ENCODE assay signal across 16 mouse cellular contexts in genomic region chr7:143033581-143033980, GRCm38 (mm10). TPM values are rescaled to one million over a fixed set of nuclear protein-coding genes. Genes with fewer than 3 reads are reported as not detected.
DNase-seq lines count a peak whose midpoint lies in the region; ATAC-seq lines count a peak whose summit lies in the region.
"Had no signal": no experiment of that assay in that cellular context is flagged by ENCODE, and none has a peak within 500 bp of the region (broad histone marks: within the 10 kb centered on the region; RNA-seq: fewer than 3 reads in every experiment).

No protein-coding gene starts in this region.

- peak; percentile 38 for DNase-seq in adrenal gland, postnatal 10 days
- no peak for DNase-seq in adrenal gland, adult 8-10 months
- no peak for DNase-seq in frontal cortex, adult 2 months (ENCODE audit: extremely low spot score in 1 of 2, low spot score in 1 of 2)
- peak; percentile 55 for DNase-seq in kidney, postnatal 10 days
- no peak for DNase-seq in kidney, postnatal 4 days
- DNase-seq in 3T3-L1 (ENCODE audit: low read depth, low spot score), result peak; percentile 38
- DNase-seq in ovary, postnatal 14 days (ENCODE audit: low spot score), result no peak
- DNase-seq: gastrocnemius, postnatal 14 days; heart, postnatal 36 days; layer of hippocampus, postnatal 36 days; lung, postnatal 36 days; retina, postnatal 1 day; thymus, adult 18-20 months; thymus, postnatal 4 days had no signal

- peak; percentile 52; the same call in 1 of the 2 replicates for ATAC-seq in frontal cortex, adult (ENCODE audit: low TSS enrichment)
- ATAC-seq: intestine, embryonic 15.5 days had no signal

RNA-seq across cellular contexts. Expression of gene Cd81, which starts 19.0 kb away (rescaled TPM):
- 100 to 1,000 TPM; 499 to 511 TPM for total RNA-seq in adrenal gland, postnatal 10 days (2021)
- 100 to 1,000 TPM; 689 to 780 (median 728) TPM for total RNA-seq in adrenal gland, adult 8-10 months (2022)
- polyA plus RNA-seq in frontal cortex, adult 2 months (2012; rRNA removed), result 516 and 607 TPM in 2 replicates

RNA-seq across cellular contexts. Expression of gene Tspan32, which starts 28.7 kb away (rescaled TPM):
- total RNA-seq in adrenal gland, postnatal 10 days (2021), result 1 to 10 TPM; 2.2 to 3.4 TPM
- total RNA-seq in adrenal gland, adult 8-10 months (2022), result 1 to 10 TPM; 1.1 to 2.3 (median 1.7) TPM
- 0.34 and 0.36 TPM in 2 replicates for polyA plus RNA-seq in frontal cortex, adult 2 months (2012; rRNA removed)

RNA-seq across cellular contexts. Expression of gene Tssc4, which starts 35.5 kb away (rescaled TPM):
- 10 to 100 TPM; 26.9 to 31.2 TPM for total RNA-seq in adrenal gland, postnatal 10 days (2021)
- 10 to 100 TPM; 26.5 to 36.9 (median 33.5) TPM for total RNA-seq in adrenal gland, adult 8-10 months (2022)
- 68.2 and 74.2 TPM in 2 replicates for polyA plus RNA-seq in frontal cortex, adult 2 months (2012; rRNA removed)

Comparison
In these comparisons a context has a peak if more than half of its experiments do, and no peak if none do; other contexts are left out.
1. DNase-seq: peak in adrenal gland, postnatal 10 days (single experiment), kidney, postnatal 10 days (single experiment) and 3T3-L1 (single experiment); none in adrenal gland, adult 8-10 months (single experiment), frontal cortex, adult 2 months (0 of 2), kidney, postnatal 4 days (0 of 2) and ovary, postnatal 14 days (single experiment).